Mouse (Mus musculus): Measurements from ENCODE around the gene Slc39a3. TPM values are rescaled to one million over a fixed set of nuclear protein-coding genes. Genes with fewer than 3 reads are reported as not detected.
A peak's percentile ranks its signal among the peaks of the same experiment; 100 is the strongest.
"Not testable (repeated sequence)": the region's sequence is repeated elsewhere in the genome, so short reads cannot be mapped to it uniquely, and the experiment has no call there.

The Slc39a3 gene
- total RNA-seq, 1 experiment from 2014 or later: 7.3 TPM

DNA sequence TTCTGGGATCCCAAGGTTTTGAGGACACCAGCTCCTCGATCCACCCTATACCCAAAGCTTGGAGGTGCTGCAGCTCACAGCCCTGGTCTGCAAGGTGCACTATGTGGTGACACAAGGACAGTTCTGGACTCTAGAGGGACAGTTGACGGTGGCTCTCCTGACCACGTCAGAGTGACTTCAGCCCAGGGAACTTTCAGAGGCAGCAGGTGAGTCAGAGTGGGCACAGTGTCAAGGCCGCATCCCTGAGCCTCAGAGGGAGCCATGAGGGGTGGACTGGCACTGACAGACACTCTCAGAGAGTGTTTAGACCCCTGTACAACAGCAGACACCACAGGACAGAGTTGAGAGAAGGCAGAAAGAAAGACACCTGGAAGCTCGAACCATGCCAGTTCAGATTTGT is 15.4 kb upstream of the Slc39a3 start:
- ATAC-seq (replicated peaks; ENCODE audit: insufficient number of reproducible peaks, low FRiP score, low TSS enrichment, poor library complexity, severe bottlenecking): no peak

DNA sequence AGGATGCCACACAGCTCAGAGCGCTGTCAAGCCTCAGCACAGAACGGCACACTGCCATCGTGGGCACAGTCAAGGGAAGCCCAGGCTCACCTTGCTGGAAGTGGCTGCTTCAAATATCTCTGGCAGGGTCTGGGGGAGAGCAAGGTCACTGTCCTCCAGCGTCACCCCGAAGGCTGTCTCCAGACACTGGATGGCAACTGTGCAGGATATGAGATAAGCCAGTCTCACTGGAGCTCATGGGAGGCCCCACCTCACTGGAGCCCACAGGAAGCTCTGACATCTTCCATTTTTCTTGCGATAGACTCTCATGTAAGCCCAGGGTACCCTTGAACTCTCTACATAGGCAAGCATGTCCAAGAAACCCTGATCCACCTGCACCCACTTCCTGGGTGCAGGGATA is 13.9 kb upstream of the Slc39a3 start:
- no peak for ATAC-seq (replicated peaks; ENCODE audit: insufficient number of reproducible peaks, low FRiP score, low TSS enrichment, poor library complexity, severe bottlenecking)

DNA sequence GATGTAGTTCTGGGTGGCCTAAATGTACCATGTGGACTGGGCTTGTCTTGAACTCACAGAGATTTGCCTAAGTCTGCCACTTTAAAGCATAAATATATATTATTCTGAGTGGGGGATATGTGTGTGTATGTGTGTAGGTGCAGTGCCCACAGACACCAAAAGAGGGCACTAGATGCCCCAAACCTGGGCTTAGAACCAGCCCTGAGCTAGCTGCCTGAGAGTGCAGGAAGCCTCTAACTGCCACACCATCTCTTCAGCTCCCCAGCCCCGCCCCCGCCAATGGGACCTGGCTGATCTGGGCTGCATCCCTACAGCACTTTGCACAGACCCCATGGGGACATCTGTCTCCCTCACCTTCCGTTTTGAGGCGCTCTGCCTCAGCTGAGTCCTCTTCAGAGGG is 13.4 kb upstream of the Slc39a3 start:
- no peak for ATAC-seq (replicated peaks; ENCODE audit: insufficient number of reproducible peaks, low FRiP score, low TSS enrichment, poor library complexity, severe bottlenecking)

DNA sequence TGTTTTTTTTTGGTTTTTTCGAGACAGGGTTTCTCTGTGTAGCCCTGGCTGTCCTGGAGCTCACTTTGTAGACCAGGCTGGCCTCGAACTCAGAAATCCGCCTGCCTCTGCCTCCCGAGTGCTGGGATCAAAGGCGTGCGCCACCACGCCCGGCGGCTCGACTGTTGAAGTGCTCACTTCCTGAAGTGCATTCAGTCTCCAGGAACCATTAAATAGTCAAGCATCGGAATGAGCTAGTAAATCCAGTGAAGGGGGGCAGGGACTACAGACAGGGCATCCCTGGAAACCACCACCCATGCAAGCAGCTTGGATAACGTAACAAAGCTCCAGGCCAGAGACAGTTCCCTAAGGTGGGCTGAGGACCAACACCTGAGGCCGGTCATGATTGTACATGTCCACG is 8.0 kb upstream of the Slc39a3 start:
- ATAC-seq (replicated peaks; ENCODE audit: insufficient number of reproducible peaks, low FRiP score, low TSS enrichment, poor library complexity, severe bottlenecking): not testable (repeated sequence)

DNA sequence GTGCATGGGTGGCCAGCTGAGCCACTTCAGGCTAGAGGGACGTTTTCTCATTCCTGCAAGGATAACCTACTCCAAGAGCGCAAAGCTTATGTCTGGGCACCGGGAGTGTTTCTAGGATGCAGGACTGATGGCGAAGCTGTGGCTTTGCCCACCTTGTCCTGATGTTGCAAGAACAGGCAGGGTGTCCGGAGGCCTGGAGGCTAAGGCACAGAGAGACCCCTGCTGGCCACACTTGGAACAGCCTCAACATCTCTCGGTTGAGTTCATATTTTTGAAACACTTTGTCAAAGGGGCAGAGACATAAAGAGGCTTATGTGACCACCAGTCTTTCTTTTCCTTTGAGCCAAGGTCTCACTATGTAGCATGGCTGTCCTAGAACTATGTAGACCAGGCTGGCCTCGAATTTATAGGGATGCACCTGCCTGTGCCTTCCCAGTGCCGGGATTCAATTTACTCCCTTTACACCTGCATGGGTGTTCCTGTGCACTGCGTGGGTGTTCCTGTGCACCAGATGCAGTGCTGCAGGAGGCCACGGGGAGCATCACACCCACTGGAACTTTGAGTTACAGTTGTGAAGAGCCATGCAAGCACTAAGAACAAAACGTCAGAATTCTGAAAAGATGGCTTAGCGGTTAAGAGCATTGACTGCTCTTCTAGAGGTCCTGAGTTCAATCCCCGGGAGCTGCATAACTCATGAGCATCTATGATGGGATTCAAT is 4.4 kb upstream of the Slc39a3 start:
- ATAC-seq (replicated peaks; ENCODE audit: insufficient number of reproducible peaks, low FRiP score, low TSS enrichment, poor library complexity, severe bottlenecking): peak; percentile 56

DNA sequence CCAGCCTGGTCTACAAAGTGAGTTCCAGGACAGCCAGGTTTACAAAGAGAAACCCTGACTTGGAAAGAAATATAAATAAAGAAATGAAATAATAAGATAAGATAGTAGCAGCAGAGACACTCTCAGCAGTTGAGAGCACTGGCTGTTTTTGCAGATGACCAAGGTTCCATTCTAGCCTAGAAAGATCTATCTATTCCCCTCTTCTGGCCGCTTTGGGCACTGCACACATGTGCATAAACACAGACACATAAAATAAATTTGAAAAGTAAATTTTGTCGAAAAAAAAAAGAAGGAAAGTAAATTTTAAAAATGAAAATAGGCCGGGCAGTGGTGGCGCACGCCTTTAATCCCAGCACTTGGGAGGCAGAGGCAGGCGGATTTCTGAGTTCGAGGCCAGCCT is 975 bp downstream of the Slc39a3 start:
- ATAC-seq (replicated peaks; ENCODE audit: insufficient number of reproducible peaks, low FRiP score, low TSS enrichment, poor library complexity, severe bottlenecking): no peak

DNA sequence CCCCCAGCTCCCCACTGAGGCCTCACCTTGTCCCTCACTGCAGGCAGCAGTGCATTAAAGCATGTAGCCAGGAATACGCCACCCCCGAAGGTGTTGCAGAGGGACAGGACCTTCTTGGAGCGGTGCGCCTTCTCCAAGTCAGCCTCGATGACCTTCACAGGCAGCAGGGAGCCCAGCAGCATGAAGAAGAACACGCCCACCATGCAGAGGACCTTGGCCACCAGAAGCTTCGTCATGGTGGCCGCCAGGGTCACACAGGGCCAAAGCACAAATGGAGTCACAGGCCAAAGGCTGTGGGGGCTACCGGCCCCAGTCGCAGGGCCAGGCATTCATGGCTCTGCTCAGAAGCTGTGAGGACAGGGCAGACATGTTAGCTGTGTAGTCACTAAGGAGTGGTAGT is 3.6 kb downstream of the Slc39a3 start:
- no peak for ATAC-seq (replicated peaks; ENCODE audit: insufficient number of reproducible peaks, low FRiP score, low TSS enrichment, poor library complexity, severe bottlenecking)

DNA sequence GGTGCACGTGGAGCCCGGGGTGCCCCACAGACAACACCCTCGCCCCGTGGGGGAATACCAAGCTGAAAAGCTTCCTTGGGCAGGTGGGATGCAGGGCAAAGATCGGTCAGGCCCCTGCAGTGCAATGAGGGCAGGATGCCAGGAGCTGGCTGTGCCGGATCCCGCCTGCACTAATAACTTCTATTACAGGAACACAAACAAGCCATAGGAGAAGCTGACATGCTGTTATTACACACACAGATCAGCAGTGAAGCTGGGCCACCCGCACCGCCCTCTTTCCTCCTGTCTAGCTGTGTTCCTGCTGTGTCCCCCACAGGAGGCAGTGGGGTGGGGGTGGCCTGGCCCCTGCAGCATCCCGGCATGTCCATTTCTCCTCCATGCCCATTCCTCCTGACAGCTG is 8.2 kb downstream of the Slc39a3 start:
- no peak for ATAC-seq (replicated peaks; ENCODE audit: insufficient number of reproducible peaks, low FRiP score, low TSS enrichment, poor library complexity, severe bottlenecking)

DNA sequence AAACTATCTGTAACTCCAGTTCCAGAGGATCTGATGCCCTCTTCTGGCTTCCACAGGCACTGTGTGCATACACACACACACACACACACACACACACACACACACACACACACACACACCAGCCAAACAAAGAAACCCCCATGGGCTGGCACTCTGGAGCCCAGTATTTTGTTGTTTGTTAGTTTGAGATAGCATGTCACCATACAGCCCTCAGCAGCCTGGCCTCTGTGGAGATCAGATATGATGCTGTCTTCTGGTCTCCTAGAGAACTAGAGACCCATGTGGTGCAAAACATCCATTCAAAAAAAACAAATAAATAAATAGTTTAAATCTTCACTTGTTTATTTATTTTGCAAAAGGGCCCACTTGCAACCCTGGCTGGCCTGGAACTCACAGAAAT is 9.0 kb downstream of the Slc39a3 start:
- ATAC-seq (replicated peaks; ENCODE audit: insufficient number of reproducible peaks, low FRiP score, low TSS enrichment, poor library complexity, severe bottlenecking): no peak

DNA sequence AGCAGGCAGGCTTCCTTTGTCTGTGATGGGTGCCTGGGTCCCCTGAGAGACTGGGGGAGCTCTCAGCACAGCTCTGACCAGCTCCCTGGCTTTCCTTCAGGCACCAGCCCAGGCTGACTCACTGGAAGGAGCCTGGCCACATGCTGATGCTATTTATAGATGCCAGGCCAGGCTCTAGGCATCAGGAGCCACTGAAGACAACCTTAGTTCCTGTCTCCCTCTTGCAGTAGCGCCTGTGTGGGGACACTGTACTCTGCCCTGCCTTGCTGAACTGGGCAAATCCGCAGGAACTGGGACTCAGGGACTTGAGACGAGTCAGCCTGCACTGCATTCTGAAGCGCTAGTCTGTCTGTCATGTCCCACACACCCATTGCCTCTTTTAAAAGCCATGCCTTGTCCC is 9.9 kb downstream of the Slc39a3 start:
- ATAC-seq (replicated peaks; ENCODE audit: insufficient number of reproducible peaks, low FRiP score, low TSS enrichment, poor library complexity, severe bottlenecking): no peak

DNA sequence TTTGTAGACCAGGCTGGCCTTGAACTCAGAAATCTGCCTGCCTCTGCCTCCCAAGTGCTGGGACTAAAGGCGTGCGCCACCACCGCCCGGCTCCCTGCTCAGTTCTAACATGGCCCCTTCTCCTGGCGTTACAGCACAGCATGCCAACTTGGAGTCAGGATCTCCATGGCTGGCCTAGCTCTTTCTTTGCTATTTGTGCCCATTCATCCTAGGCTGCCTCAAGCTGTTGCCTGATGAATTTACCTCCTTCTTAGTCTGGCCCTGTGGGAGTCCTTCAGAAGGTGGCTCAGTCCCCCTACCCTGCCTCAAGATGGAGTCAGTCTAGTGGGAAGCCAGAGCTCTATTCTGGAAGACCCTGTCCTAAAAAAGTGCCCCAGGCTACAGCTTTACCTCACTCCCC is 10.4 kb downstream of the Slc39a3 start:
- no peak for ATAC-seq (replicated peaks; ENCODE audit: insufficient number of reproducible peaks, low FRiP score, low TSS enrichment, poor library complexity, severe bottlenecking)

DNA sequence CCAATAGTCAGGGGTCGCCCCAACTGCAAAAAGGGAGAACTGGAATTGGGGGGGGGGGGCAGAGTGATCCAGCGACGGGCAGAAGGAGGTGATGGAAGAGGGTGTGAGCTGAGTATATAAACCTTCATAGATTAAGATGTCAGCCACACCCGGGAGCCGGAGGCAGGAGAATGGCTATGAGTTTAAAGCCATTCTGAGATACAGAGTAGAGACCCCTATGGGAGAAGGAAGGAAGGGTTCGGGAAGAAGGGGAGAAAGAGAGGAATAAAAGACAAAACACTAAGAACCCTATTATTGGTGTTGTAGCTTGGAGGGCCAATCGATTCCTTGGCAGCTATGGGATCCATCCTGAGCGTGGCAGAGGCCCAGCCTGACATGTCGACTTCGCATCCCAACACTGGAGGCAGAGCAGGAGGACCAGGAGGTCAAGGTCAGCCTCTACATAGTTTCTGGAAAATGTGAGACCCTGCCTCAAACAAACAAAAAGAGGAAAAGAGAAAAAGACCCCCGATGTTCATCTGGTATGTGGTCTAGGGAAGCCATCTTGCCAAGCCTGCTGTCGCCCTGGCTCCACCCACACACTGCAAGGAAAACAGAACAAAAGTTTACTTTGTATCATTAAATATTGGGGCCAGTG is 11.5 kb downstream of the Slc39a3 start, which contains the start of gene Diras1:
Gene Diras1 (minus strand): TSS at position 24 of the 637 bp plus-strand sequence.
- no peak for ATAC-seq (replicated peaks; ENCODE audit: insufficient number of reproducible peaks, low FRiP score, low TSS enrichment, poor library complexity, severe bottlenecking)

DNA sequence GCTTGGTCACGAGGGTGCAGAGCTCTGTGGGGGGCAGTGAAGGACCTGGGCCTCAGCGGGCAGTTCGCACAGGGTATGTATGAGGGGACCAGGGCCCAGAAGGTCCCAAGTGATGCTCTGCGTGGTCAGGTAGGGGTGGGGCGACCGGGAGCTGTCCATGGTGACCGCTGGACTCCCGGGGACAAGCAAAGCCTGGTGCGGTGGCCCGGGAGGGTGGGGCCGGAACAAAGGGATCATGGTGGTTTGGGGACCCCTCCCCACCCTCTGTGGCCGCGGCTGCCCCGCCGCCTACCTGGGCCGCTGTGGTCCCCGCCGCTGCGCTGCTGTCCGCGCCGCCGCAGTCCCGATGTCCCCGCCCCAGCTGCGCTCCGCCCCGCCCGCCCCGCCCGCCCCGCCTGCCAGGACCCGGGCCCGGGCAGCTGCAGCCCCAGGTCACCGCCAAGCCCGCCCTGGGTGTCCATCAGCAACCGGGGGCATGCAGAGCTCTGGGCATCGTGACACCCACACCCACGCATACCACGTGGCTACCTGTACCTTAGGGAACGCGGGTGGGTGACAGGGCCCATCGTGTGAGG is 12.1 kb downstream of the Slc39a3 start:
- no peak for ATAC-seq (replicated peaks; ENCODE audit: insufficient number of reproducible peaks, low FRiP score, low TSS enrichment, poor library complexity, severe bottlenecking)

DNA sequence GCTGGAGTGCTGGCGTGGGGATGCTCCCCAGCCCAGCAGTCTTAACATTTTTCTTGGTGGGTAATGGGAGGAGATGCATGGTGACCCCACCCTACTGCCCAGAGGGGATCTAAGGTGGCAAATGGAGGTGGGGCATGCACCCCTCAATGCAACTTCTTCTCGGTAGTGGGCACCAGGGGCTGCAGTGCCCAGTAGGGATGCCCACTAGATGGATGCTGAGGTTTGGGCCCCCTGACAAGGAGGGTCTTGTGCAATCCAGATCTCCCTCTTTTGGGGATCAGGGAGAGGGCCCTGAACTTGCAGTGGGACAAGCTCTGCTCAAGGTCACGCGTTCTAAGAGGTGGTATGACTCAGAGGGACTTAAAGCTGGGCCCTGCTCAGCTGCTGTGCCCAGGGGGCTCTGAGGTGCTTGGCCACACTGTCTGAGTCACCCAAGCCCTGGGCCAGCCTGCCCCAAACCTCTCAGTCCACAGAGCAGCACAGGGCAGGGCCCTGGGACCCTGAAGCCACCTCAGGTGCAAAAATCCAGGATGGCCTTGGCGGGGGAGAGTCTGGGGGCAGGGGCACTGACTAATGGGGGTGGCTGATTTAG is 12.8 kb downstream of the Slc39a3 start:
- ATAC-seq (replicated peaks; ENCODE audit: insufficient number of reproducible peaks, low FRiP score, low TSS enrichment, poor library complexity, severe bottlenecking): no peak

DNA sequence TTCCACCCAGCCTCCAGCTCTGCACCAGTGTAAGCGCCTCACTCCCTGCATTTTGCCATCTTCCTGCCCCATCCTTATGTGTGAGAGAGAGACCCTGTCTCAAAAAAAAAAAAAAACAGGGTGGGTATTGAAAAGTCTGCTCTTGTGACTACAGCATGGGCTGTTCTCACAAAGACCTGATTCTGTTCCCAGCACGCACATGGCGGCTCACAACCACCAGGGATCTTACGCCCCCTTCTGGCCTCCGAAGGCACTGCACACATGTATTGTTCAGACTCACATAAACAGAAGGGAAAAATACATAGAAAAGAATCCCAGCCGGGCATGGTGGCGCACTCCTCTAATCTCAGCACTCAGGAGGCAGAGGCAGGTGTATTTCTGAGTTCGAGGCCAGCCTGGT is 14.5 kb downstream of the Slc39a3 start:
- no peak for ATAC-seq (replicated peaks; ENCODE audit: insufficient number of reproducible peaks, low FRiP score, low TSS enrichment, poor library complexity, severe bottlenecking)

DNA sequence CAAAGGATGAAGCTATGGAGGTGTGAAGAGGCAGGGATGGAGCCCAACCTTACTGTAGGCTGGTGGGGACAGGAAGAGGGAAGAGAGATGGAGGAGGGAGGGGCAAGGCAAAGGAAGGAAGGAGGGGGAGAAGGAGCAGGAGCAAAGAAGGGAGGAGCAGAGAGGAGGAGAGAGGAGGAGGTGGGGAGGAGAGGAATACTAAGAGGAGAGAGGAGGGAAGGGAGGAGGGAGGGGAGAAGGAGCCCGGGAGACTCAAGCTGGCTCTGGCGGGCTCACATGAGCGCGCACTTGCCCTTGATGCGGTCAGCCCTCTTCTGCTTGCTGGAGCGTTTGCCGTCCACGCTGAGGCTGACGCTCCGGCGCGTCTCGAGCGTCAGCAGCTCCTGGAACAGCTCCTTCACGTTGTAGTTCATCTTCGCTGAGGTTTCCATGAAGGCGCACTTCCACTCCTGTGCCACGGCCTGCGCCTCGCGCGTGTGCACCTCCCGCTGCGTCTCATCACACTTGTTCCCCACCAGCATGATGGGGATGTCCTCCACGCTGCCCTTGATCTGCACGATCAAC is 15.6 kb downstream of the Slc39a3 start:
- no peak for ATAC-seq (replicated peaks; ENCODE audit: insufficient number of reproducible peaks, low FRiP score, low TSS enrichment, poor library complexity, severe bottlenecking)

DNA sequence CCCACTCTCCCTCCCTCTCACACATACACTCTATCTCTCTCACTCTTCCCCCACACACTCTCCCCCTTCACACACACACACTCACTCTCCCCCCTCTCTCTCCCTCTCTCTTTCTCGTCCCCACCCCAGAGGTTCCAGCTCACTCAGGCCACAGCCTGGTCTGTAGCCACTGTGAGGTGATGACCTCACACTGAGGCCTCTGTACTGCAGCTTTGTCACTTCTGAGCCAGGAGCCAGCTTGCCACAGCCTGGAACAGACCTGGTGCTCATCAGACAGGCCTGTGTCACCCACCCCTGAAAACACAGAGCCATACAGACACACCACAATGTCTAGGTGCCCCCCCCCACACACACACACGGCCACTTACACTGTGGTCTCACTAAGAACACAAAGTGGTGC is 17.0 kb downstream of the Slc39a3 start:
- ATAC-seq (replicated peaks; ENCODE audit: insufficient number of reproducible peaks, low FRiP score, low TSS enrichment, poor library complexity, severe bottlenecking): no peak

DNA sequence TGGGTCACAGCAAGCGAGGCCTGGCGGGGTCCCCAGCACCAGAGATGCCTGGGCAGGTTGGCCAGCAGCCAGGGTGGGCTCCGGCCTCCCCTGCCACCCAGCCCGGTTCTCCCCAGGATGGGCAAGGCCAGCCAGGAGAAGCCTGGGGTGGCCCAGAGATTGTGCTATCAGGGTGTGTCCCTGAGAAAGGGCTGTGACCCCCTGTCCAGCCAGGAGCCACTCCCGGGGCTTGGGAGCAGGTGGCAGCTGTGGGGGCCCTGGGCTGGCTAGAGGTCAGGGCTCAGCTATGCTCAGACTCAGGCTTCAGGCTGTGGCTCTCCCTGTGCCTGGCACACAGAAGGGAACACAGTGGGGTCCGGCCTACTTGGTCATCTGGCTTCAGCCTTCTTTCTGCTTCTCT is 17.5 kb downstream of the Slc39a3 start:
- no peak for ATAC-seq (replicated peaks; ENCODE audit: insufficient number of reproducible peaks, low FRiP score, low TSS enrichment, poor library complexity, severe bottlenecking)

DNA sequence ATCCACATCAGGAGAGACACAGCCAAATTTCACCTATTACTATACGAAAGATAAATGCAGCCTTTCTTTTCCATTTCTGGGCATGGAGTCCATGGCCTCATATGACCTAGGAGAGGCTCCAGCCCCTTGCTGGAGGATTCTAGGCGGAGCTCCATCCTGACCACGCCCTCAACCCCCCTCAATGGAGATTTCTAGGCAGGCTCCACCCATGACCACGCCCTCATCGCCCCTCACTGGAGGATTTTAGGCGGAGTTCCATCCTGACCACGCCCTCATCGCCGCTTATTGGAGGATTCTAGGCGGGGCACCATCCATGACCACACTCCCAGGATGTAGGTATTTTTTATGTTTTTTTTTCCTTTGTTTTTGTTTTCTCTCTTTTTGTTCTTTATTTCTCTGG is 18.9 kb downstream of the Slc39a3 start:
- ATAC-seq (replicated peaks; ENCODE audit: insufficient number of reproducible peaks, low FRiP score, low TSS enrichment, poor library complexity, severe bottlenecking): no peak

DNA sequence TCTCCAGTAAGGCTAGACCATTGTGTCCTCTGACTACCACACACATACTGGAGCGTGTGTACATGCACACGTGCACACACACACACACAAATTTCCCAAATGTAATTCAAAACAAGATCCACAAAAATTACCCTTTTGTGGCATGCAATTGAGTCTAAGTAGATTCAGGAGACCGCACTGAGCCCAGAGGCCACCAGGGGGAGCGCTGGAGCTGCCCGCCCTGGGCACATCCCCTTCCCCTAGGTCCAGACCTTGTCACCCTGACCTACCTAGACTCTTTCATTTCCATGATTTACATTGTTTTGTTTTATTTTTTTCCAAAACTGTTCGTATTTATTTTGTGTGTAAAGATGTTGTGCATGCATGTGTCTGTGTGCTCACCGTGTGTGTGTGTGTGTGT is 20.6 kb downstream of the Slc39a3 start:
- ATAC-seq (replicated peaks; ENCODE audit: insufficient number of reproducible peaks, low FRiP score, low TSS enrichment, poor library complexity, severe bottlenecking): no peak; the same call in 1 of the 2 replicates

Measured in monocyte, adult 5-6 weeks (primary cell).